Mouse (Mus musculus): ENCODE results near the gene Plscr2. TPM values are rescaled to one million over a fixed set of nuclear protein-coding genes. Genes with fewer than 3 reads are reported as not detected.

The Plscr2 gene
- polyA plus RNA-seq, 1 experiment: not detected

- Histone ChIP-seq H3K27ac (ENCODE audit: insufficient read depth, low read depth, low read length) (no peak overlapping the region), H3K4me3 (ENCODE audit: insufficient read depth, low read length) (no peak overlapping the region), H3K4me1 (ENCODE audit: control insufficient read depth, insufficient read depth, low read length) (peaks cover 8% of the 10 kb centered on the region; the same call in 1 of the 2 replicates)
- no peak for TF ChIP-seq CTCF (IDR thresholded peaks at IDR 0.05; ENCODE audit: low read depth, low read length)
- TF ChIP-seq POLR2A (IDR thresholded peaks at IDR 0.05; ENCODE audit: borderline replicate concordance, low read depth, low read length): no peak
Observed at GRCm38 (mm10) chr9:92334845-92335244, 59.4 kb downstream of the Plscr2 start.

- TF ChIP-seq CTCF (IDR thresholded peaks at IDR 0.05; ENCODE audit: low read depth, low read length): no peak
- no peak for TF ChIP-seq POLR2A (IDR thresholded peaks at IDR 0.05; ENCODE audit: borderline replicate concordance, low read depth, low read length)
- peaks cover 8% of the 10 kb centered on the region; the same call in 1 of the 2 replicates for H3K4me1 ChIP-seq (ENCODE audit: control insufficient read depth, insufficient read depth, low read length)
Observed at GRCm38 (mm10) chr9:92335277-92335818, 59.9 kb downstream of the Plscr2 start.

GRCm38 (mm10) chr9:92337063-92337462 lies 61.7 kb downstream of the Plscr2 start:
- Histone ChIP-seq H3K4me3 (ENCODE audit: insufficient read depth, low read length) (no peak overlapping the region), H3K27ac (ENCODE audit: insufficient read depth, low read depth, low read length) (no peak overlapping the region), H3K4me1 (ENCODE audit: control insufficient read depth, insufficient read depth, low read length) (peaks cover 8% of the 10 kb centered on the region; the same call in 1 of the 2 replicates)
- TF ChIP-seq POLR2A (IDR thresholded peaks at IDR 0.05; ENCODE audit: borderline replicate concordance, low read depth, low read length) (no peak), CTCF (IDR thresholded peaks at IDR 0.05; ENCODE audit: low read depth, low read length) (no peak)

More at GRCm38 (mm10) chr9:92335277-92335818, 59.9 kb downstream of the Plscr2 start:
- Histone ChIP-seq H3K4me3 (ENCODE audit: insufficient read depth, low read length) (no peak overlapping the region), H3K27ac (ENCODE audit: insufficient read depth, low read depth, low read length) (no peak overlapping the region)

- TF ChIP-seq POLR2A (IDR thresholded peaks at IDR 0.05; ENCODE audit: borderline replicate concordance, low read depth, low read length): no peak
- no peak for TF ChIP-seq CTCF (IDR thresholded peaks at IDR 0.05; ENCODE audit: low read depth, low read length)
- Histone ChIP-seq H3K27ac (ENCODE audit: insufficient read depth, low read depth, low read length) (no peak overlapping the region), H3K4me3 (ENCODE audit: insufficient read depth, low read length) (no peak overlapping the region), H3K4me1 (ENCODE audit: control insufficient read depth, insufficient read depth, low read length) (peaks cover 4% of the 10 kb centered on the region; the same call in 1 of the 2 replicates)
Observed at GRCm38 (mm10) chr9:92337661-92338060, 62.3 kb downstream of the Plscr2 start.

DNA sequence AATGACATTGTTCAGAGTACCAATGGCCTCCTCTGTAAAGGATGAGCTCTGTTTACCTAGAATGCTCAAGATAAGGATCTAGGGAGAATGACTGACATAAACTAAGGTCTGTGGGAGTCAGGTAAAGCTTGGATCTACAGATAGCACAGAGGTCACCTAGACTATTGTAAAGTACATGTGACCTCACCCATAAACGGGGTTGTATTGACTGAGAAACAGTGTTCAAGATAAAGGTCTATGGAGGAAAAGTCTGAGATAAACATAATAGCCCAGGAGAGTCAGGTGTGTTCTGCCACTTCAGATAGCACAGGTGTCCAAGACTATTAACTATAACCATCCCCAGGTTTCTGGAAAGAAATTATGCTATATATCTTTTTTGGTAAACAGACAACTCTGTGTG lies 63.6 kb downstream of the Plscr2 start:
- no peak overlapping the region for H3K27ac ChIP-seq (ENCODE audit: insufficient read depth, low read depth, low read length)
- H3K4me1 ChIP-seq (ENCODE audit: control insufficient read depth, insufficient read depth, low read length): no peaks in the 10 kb centered on the region
- no peak for TF ChIP-seq POLR2A (IDR thresholded peaks at IDR 0.05; ENCODE audit: borderline replicate concordance, low read depth, low read length)
- no peak for TF ChIP-seq CTCF (IDR thresholded peaks at IDR 0.05; ENCODE audit: low read depth, low read length)
- no peak overlapping the region for H3K4me3 ChIP-seq (ENCODE audit: insufficient read depth, low read length)

Other genes starting within 250 kb of the Plscr2 start
- gene Plscr5, start 82.7 kb upstream of the Plscr2 start, polyA plus RNA-seq (2012; ENCODE audit: insufficient read depth, insufficient read length, missing spikeins): not detected in 2 replicates
- 11.3 and 15.7 TPM in 2 replicates for gene Plscr1, start 25.9 kb upstream of the Plscr2 start, polyA plus RNA-seq (2012; ENCODE audit: insufficient read depth, insufficient read length, missing spikeins)
- gene 1700057G04Rik, start 33.8 kb downstream of the Plscr2 start, polyA plus RNA-seq (2012; ENCODE audit: insufficient read depth, insufficient read length, missing spikeins): not detected in 2 replicates
- 10.8 and 13.3 TPM in 2 replicates for gene Plscr4, start 181.8 kb downstream of the Plscr2 start, polyA plus RNA-seq (2012; ENCODE audit: insufficient read depth, insufficient read length, missing spikeins)